Mouse (Mus musculus) forebrain, embryonic 10.5 days (tissue): ENCODE results near the gene B430305J03Rik. TPM values are rescaled to one million over a fixed set of nuclear protein-coding genes. Genes with fewer than 3 reads are reported as not detected.

Experiments
- DNase-seq: peaks from one replicate; pipeline ENCODE4 v3.0.0-alpha.2; 2017; ENCODE audit warnings: low spot score; ENCODE audit errors: extremely low spot score
- H3K27ac ChIP-seq: fragments of 300-500 bp; sonication (generic); 2 replicates; pipeline ENCODE4 v1.5.1; 2016; ENCODE audit warnings: mild to moderate bottlenecking
- H3K27me3 ChIP-seq: fragments of 300-500 bp; sonication (generic); 2 replicates; pipeline ENCODE4 v1.6.1; 2016; ENCODE audit warnings: mild to moderate bottlenecking; ENCODE audit not compliant: poor library complexity, severe bottlenecking
- H3K36me3 ChIP-seq: fragments of 300-500 bp; sonication (generic); replicated peaks from 2 replicates; pipeline ENCODE4 v1.6.1; 2016; ENCODE audit warnings: mild to moderate bottlenecking, moderate library complexity
- H3K4me1 ChIP-seq: fragments of 300-500 bp; sonication (generic); 2 replicates; pipeline ENCODE4 v1.6.1; 2016
- H3K4me3 ChIP-seq: fragments of 300-500 bp; sonication (generic); 2 replicates; pipeline ENCODE4 v1.5.1; 2016; ENCODE audit warnings: mild to moderate bottlenecking, moderate library complexity
- H3K9me3 ChIP-seq: fragments of 300-500 bp; sonication (generic); 2 replicates; pipeline ENCODE4 v1.6.1; 2016; ENCODE audit warnings: mild to moderate bottlenecking, moderate library complexity
- WGBS: fragments of 180-500 bp; shearing (Covaris S2); methylation state at CpG from one replicate; pipeline ENCODE4 v1.1.7; 2016; 5-methylcytosine and 5-hydroxymethylcytosine counted together
- polyA plus RNA-seq: library from polyadenylated mRNA; unstranded; fragments of >200 nt; fragmentation: Nextera tagmentation; extraction: Ambion mirVana; gene quantifications from 2 replicates; pipeline ENCODE4 v1.2.1, GENCODE M21; 2016

B430305J03Rik gene
- polyA plus RNA-seq, 1 experiment from 2014 or later: not detected

DNA sequence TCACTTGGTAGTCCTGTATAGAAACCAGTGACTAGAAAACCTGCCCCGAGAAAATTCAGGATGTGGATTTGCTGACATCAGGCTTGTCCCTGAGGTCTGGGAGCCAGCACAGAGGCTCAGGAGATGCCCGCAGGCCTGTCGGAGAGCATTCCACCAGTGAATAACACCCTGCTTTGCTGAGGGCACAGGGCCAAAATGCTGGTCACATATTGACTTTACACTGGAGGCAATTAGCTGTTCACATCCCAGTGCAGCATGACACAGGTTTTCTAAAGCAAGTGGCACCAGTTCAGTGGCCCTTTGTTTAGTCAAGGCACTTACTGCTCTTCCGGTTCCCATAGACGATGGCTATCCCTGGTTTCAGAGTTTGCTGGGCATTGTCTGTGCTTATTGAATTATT lies 25.4 kb downstream of the B430305J03Rik start:
- DNase-seq: no peak
- Histone ChIP-seq H3K4me1 (peaks cover 6% of the 10 kb centered on the region; the same call in 1 of the 2 replicates), H3K4me3 (no peak overlapping the region), H3K36me3 (no peaks in the 10 kb centered on the region), H3K27ac (no peak overlapping the region), H3K9me3 (no peaks in the 10 kb centered on the region), H3K27me3 (no peaks in the 10 kb centered on the region)
- 67% methylated on average over 5 of the region's 5 CpGs for whole genome bisulfite sequencing

DNA sequence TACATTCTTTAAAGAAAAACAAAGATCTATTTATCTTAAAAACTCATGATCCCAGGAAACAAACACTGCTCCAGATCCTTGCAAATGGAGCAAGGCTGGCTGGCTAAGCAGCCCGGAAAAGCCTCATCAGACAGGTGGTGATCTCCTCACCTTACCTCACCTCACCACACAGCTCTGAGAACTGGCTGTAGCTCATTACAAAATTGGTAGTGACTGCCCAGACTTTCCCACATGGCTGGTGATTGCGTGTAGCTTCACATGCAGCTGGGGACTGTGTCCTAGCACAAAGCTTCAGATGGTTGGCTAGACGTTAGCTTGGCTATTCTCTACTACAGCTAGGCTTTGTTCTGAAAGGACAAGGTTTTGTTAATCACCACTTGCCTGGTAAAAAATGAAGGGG lies 28.5 kb downstream of the B430305J03Rik start:
- Histone ChIP-seq H3K9me3 (no peaks in the 10 kb centered on the region), H3K4me1 (peaks cover 5% of the 10 kb centered on the region; the same call in 1 of the 2 replicates), H3K4me3 (no peak overlapping the region), H3K36me3 (no peaks in the 10 kb centered on the region), H3K27me3 (no peaks in the 10 kb centered on the region), H3K27ac (no peak overlapping the region)
- 81% methylated on average over 3 of the region's 3 CpGs for WGBS
- DNase-seq: no peak

DNA sequence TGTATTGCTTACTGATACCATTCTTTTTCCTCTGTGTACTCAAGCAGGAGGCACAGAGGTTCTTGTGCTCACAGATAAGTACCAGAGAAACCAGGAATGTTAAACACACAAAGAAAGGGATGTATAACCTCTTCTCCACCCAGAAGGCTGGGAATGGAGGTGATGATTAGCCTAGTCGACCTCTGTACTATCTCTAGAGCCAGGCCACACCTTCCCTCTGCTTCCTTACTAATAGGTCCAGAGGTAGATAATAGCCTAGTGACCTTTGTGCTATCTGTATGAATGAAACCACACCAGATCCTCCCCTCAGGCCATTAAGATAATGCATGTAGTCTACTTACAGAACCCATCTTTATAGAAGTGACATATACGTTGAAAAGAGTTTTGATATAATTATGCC lies 29.5 kb downstream of the B430305J03Rik start:
- 67% methylated on average over 2 of the region's 2 CpGs for WGBS
- no peaks in the 10 kb centered on the region for H3K9me3 ChIP-seq
- DNase-seq: no peak
- H3K36me3 ChIP-seq: no peaks in the 10 kb centered on the region
- H3K27me3 ChIP-seq: no peaks in the 10 kb centered on the region
- H3K4me3 ChIP-seq: no peak overlapping the region
- no peak overlapping the region for H3K27ac ChIP-seq
- peaks cover 5% of the 10 kb centered on the region; the same call in 1 of the 2 replicates for H3K4me1 ChIP-seq

DNA sequence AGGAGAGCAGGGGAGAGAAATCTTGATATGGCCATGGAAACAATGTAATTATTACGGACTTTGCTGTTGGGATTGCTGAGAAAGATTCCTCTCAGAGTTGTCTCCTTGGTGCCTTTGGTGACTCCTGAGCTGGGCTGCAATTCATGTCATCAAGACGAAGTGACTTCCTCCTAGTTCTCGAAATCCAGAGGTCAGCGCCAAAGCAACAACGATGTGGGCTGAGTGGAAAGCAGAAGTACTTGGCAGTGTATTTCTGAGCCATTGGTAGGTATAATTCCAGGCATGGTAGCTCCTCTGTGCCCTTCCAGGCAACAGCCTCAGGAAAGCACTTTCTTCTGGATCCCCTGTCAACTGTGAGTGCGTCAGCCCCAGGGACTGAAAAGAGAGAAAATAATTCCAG lies 44.1 kb downstream of the B430305J03Rik start:
- WGBS: 95% methylated on average over 6 of the region's 6 CpGs
- no peak overlapping the region for H3K27ac ChIP-seq
- no peak overlapping the region for H3K4me3 ChIP-seq
- no peaks in the 10 kb centered on the region for H3K27me3 ChIP-seq
- no peaks in the 10 kb centered on the region for H3K9me3 ChIP-seq
- no peaks in the 10 kb centered on the region for H3K4me1 ChIP-seq
- DNase-seq: no peak
- no peaks in the 10 kb centered on the region for H3K36me3 ChIP-seq

DNA sequence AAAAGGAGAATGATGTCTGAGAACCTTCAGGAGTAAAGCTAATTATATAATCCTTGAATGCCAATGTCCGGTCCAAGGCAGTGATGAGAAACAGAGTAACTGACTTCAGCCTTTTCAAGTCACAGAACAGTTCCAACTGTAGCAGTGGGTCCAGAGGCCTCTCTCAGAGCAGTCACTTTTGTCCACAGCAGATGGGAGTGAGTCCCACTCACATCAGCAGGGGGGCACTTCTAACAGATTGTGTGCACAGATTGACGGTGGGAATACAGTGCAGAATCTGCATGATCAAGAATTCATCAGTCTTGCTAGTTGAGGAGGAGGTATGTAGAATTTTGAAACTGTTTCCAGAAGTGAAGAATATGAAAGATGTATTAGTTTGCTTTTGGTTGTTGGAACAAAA lies 45.7 kb downstream of the B430305J03Rik start:
- 79% methylated on average over 2 of the region's 2 CpGs for WGBS
- Histone ChIP-seq H3K36me3 (no peaks in the 10 kb centered on the region), H3K4me3 (no peak overlapping the region), H3K27me3 (no peaks in the 10 kb centered on the region), H3K27ac (no peak overlapping the region), H3K9me3 (no peaks in the 10 kb centered on the region), H3K4me1 (peaks cover 7% of the 10 kb centered on the region)
- no peak for DNase-seq

DNA sequence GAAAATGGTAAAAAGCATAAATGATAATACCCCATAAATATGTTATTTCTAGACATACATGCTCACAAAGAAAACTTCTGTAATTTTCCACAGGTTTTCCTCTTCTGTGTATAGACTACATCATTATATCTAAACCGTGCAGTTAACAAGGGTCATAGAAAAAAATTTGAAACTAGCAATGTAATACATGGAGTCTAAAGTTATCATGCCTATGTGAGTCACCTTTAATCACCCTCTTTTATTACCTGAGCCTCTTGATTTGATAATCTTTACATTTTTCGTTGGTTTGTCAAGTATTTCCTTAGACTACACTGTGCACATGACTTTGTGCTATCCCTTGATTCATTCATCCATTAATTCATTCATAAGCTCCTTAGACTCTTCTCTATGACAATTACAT lies 50.7 kb downstream of the B430305J03Rik start:
- 91% methylated on average over 2 of the region's 2 CpGs for WGBS
- Histone ChIP-seq H3K4me3 (no peak overlapping the region), H3K36me3 (no peaks in the 10 kb centered on the region), H3K4me1 (peaks cover 7% of the 10 kb centered on the region), H3K27me3 (no peaks in the 10 kb centered on the region), H3K9me3 (no peaks in the 10 kb centered on the region), H3K27ac (no peak overlapping the region)
- DNase-seq: no peak

Other genes with a start within 250 kb of the B430305J03Rik start
- 10.2 and 11.4 TPM in 2 replicates for gene Rap2b, start 4.3 kb downstream of the B430305J03Rik start, polyA plus RNA-seq